Mouse (Mus musculus) mouse trophoblast stem cell (cell line): ENCODE measurements around the gene Dcst1.

Source experiments
- in situ Hi-C, 2 experiments: fragments of 300-500 bp; cut with MseI, MboI; formaldehyde crosslinking; loops; 2 replicates in 1 of 2; 3 replicates in 1 of 2; pipeline ENCODE4 v1.15.1; 2025

The Dcst1 gene

GRCm38 (mm10) chr3:89332013-89332412, 33.0 kb downstream of the Dcst1 start:
- in situ Hi-C loops, result no loop called here

GRCm38 (mm10) chr3:89331561-89331960, 33.5 kb downstream of the Dcst1 start:
- in situ Hi-C loops, result no loop called here

- in situ Hi-C loops, result no loop called here
Measured at GRCm38 (mm10) chr3:89330948-89331347, 34.1 kb downstream of the Dcst1 start.

- in situ Hi-C loops, result no loop called here
Measured at GRCm38 (mm10) chr3:89330346-89330745, 34.7 kb downstream of the Dcst1 start.

- in situ Hi-C loops, result no loop called here
Measured at GRCm38 (mm10) chr3:89328623-89329022, 36.4 kb downstream of the Dcst1 start.

- in situ Hi-C loops, result no loop called here
Measured at GRCm38 (mm10) chr3:89327371-89327870, 37.6 kb downstream of the Dcst1 start.

GRCm38 (mm10) chr3:89325882-89326281, 39.2 kb downstream of the Dcst1 start:
- in situ Hi-C loops, result no loop called here

GRCm38 (mm10) chr3:89322514-89323165, 42.4 kb downstream of the Dcst1 start, which contains the start of gene Efna3:
TSS of gene Efna3 (minus strand) at chr3:89322965.
- in situ Hi-C loops, result no loop called here

GRCm38 (mm10) chr3:89322131-89322500, 42.9 kb downstream of the Dcst1 start:
- in situ Hi-C loops, result no loop called here

GRCm38 (mm10) chr3:89321183-89322130, 43.6 kb downstream of the Dcst1 start:
- in situ Hi-C loops, result no loop called here

GRCm38 (mm10) chr3:89320581-89321182, 44.4 kb downstream of the Dcst1 start:
- in situ Hi-C loops, result no loop called here

GRCm38 (mm10) chr3:89319591-89320350, 45.3 kb downstream of the Dcst1 start:
- in situ Hi-C loops, result no loop called here

GRCm38 (mm10) chr3:89318971-89319590, 46.0 kb downstream of the Dcst1 start:
- in situ Hi-C loops, result no loop called here

- in situ Hi-C loops, result no loop called here
Measured at GRCm38 (mm10) chr3:89318316-89318715, 46.7 kb downstream of the Dcst1 start.

GRCm38 (mm10) chr3:89317246-89317645, 47.8 kb downstream of the Dcst1 start:
- in situ Hi-C loops, result no loop called here

- in situ Hi-C loops, result no loop called here
Measured at GRCm38 (mm10) chr3:89316833-89317232, 48.2 kb downstream of the Dcst1 start.

- in situ Hi-C loops, result no loop called here
Measured at GRCm38 (mm10) chr3:89315930-89316831, 48.9 kb downstream of the Dcst1 start.

- in situ Hi-C loops, result no loop called here
Measured at GRCm38 (mm10) chr3:89315195-89315929, 49.7 kb downstream of the Dcst1 start.

GRCm38 (mm10) chr3:89314791-89315190, 50.3 kb downstream of the Dcst1 start:
- in situ Hi-C loops, result no loop called here
